Mouse (Mus musculus) adrenal gland, postnatal 36 days (tissue): ENCODE data around the gene Tarbp1. TPM values are rescaled to one million over a fixed set of nuclear protein-coding genes. Genes with fewer than 3 reads are reported as not detected.
A peak's percentile ranks its signal among the peaks of the same experiment; 100 is the strongest.
"Not testable (repeated sequence)": the region's sequence is repeated elsewhere in the genome, so short reads cannot be mapped to it uniquely, and the experiment has no call there.

Experiments used
- DNase-seq, 2 experiments: peaks; one replicate each; pipeline ENCODE4 v3.0.0; 2021; ENCODE audit warnings: mixed read lengths in 1 of 2
- total RNA-seq, 2 experiments: library from RNA; stranded (reverse); gene quantifications; 2 replicates each; pipeline ENCODE4 v1.2.3; 2021

Tarbp1 gene
- total RNA-seq, 2 experiments from 2014 or later, result 6.4 to 7.1 TPM

DNA sequence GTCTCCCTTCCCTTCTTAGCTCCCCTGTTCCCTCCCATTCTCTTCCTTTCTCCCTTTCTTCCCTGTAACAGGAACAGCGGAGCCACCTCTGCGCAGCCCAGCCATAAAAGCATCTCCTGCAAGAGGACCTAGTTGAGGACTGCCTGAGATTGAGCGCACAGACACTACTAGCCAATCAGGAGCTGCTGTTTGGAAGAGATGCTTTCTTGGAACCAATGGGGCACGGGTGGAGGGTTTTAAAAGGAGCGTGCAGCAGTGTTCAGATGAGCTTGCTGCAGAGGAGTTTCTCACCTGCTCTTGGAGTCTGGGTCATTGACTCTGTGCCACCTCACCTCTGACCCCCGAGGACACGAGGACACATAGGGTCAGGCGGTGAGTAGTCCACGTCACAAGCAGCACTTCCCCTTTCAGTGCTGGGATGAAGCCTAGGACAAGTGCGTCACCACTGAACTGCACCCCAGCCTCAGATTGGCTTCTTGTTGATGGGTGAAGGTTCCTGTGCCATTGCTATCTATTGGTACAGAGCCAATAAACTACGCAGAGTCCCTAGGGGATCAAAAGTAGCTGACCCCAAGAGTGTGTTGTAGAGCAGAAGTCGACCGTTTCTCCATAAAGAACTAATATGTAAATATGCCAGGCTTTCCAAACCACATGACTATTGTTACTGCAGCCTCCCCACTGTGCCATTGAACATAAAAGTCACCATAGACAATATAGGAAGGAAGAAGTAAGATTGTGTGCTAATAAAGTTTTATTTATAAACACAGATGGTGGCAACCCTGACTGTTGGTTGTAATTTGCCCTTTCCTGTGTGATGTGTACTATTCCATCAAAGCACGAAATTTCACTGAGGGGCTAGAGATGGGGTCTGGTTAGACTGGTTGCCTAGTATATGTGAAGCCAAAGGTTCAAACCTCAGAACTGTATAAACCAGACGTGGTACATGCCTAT is 19.6 kb upstream of the Tarbp1 start:
- no peak for DNase-seq

DNA sequence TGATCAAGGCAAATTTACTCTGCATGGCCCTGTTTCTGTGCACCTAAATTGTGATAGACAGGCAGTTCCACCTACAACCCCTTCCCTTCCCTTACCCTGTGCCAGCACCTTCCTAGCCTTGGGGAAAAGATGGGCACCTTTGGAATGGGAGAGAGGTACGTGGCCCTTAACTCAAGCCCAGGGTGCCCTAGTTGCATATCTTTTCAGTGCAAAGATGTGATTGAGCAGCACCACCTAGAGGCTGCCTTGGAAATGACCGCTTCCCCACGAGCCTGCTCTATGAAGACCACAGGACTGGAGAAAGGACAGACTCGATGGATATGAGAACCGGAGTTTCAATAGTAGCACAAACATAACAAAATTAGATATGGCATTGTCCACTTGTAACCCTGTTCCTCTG is 8.1 kb upstream of the Tarbp1 start:
- peak; percentile 79 to 84 for DNase-seq

DNA sequence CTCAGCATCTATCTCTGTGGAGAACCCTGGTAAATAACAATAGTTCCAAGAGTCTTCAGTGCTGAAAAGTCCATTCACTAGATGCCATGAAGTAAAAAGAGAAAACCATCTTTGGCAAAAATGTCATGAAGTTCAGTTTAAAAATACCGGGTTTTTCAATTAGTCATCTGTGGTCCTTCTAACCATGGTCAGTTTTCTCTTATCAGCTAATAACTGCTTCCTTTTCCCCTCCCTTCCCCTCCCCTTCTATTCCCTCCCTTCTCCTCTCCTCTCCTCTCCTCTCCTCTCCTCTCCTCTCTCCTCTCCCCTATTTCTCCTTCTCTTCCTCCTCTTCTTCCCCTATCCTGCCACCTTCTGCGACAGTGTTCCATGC is 7.5 kb upstream of the Tarbp1 start:
- no peak for DNase-seq

DNA sequence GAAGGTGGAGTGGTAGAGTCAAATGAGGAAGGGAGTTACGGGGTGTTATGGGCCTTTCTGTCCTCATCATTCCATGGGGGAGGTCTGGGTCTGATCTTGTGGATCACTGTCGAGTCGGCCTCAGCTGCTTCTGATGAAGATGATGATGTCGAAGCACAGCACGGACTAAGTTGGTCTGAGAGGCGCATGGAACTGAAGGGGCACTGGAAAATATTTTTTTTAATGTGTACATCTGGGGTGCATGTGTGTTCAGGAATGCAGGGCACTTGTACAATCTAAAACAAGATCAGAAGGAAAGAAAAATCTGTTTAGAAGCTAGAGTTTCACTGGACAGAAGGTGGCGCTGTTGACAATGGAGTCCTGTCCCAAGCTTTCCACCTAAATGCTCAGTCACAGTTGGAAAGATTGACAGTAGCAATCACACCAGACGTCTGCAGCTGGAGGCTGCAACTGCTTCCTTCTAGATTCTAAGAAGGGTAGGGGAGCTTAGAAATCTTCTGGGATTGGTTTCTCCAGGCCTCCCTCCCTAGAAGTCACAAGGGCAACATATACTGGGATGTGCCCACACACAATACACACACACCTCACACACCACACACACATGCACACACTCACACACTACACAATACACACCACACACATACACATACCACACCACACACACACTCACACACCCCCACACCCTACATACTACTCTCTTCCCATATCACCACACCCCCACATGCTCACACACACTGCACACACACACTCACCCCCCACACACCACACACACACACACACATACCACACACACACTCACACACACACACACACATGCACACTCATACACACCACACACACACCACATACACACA is 6.9 kb upstream of the Tarbp1 start:
- peak; percentile 51 to 72 for DNase-seq

DNA sequence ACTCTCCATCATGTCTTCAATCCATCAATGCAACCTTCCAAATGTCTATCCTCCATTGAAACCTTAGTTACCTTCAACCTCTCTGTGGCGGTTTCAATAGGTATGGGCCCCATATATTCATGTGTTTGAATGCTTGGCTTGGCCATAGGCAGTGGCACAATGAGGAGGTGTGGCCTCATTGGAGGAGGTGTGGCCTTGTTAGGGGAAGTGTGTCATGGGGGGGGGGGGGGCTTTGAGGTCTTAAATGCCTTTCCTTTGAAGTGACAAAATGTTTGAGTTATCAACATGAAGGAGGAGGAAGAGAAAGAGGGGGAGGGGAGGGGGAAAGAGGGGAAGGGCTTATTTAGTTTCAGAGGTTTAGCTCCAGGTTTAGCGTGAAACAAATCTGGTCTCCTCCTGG is 5.5 kb upstream of the Tarbp1 start:
- no peak for DNase-seq

DNA sequence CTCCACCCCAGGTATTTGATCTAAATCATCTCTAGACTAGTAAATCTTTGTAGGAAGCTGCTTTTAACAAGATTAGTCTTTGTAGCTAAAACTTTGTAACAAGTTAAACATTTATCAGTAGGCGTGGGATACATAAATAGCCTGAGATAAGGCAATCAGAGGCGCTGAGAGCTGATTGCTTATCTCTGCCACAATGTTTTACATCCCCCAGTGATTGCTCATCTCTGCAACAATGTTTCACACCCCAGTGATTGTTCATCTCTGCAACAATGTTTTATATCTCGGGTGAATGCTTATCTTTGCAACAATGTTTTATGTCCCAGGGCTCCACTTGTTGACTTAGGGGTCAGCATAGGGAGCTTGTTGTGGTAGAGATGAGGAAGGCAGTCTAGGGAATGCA is 3.8 kb upstream of the Tarbp1 start:
- no peak for DNase-seq

DNA sequence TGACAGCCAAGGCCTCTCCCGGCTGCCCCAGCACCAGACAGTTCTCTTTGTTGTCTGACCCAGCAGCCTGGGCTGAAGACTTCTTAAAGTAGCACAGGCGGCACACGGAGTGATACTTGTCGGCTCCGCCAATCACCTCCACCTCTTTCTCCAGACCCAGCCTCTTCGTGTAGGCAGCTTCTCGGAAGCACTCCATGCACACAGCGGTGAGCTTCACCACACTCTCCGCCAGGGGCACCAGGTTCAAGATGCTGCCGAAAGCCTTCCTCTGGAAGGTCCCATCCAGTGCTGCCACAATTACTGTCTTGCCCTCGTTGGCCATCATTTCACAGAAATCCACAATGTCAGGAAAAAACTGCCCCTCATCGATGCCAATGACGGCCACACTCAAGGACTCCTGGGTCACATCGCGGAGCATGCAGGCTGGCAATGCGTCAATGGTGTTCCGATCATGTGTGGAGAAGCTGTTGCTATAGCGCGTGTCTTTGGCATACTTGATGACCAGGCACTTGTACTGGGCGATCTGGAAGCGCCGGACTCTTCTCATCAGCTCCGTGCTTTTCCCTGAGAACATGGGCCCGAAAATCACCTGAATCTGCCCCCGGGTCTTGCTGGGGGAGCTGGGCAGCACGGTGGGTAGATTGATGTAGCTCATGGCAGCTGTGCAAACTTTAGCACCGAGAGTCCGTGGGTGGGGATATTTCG is 1.4 kb upstream of the Tarbp1 start:
- DNase-seq, result not testable (repeated sequence)

DNA sequence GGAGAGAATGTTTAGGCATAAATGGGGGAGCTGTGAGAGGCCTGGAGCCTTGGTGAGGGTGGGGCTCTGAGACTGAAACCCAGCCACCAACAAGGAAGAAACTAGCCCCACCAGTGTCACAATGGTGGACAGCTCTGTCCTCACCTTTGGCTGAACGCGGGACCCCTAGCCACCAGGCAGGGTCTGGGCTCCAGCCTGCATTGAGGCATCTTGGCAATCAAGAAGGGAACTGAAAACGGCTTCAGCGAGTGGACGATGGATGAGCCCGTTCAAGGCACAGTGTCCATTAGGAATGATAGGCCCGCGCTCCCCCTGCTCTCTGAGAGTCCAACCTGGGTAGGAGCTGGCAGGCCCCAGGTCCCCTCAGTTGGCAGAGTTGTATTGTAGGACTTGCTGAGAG is 873 bp upstream of the Tarbp1 start:
- not testable (repeated sequence) for DNase-seq

DNA sequence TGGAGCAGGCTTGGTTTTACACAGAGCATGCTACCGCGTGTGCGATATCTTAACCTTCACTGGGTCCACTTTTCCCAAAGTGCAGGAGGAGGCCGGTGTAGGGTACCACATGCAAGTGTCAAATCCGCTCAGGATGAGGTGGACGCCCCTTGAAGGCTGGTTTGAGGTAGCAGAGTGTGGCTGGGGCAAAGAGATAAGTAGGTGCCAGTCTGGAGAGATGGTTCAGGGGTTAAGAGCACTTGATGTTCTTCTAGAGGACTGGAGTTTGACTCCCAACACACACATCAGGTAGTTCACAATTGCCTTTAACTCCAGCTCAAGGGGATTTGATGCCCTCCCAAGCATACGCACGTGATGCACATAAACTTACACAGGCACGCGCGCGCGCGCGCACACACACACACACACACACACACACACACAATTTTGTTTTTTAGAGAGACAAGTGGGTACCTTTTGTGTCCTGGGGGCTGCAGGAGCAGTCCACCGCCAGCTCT is 1.0 kb downstream of the Tarbp1 start:
- no peak for DNase-seq

DNA sequence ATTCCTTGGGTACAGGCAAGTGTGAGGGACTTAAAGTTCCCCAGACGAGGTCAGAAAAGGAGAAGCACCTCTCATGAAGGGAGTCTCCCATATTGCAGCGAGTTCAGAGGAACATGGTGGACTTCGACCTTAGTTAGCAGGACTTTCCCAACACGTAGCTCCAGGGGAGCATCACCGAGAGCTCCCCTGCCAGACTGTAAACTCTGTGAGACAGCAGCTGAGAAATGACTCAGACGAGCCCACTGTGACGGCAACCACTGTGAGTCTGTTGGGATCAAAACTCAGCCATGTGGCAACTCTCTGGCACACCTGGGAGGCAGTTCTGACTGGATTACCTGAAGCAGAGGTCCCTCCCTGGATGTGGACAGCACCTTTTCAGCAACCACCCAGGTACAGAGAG is 10.8 kb downstream of the Tarbp1 start:
- no peak for DNase-seq

DNA sequence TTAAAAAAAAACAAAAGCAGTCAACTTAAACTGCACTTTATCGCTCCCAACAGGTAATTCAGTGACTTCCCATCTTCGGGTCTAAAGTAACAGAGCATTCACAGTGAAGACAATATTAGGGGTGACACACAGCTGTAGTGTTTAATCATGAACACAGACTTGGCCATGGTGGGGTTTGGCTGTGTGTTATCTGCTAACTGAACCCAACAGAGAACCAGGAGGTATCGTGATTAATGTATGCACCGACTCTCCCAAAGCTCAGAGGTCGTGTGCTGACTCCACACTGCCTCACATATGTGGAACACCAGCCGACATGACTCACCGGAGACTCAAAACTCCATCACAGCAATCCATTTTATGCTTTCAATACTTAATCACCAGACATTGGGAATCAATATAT is 13.1 kb downstream of the Tarbp1 start:
- DNase-seq, result no peak

DNA sequence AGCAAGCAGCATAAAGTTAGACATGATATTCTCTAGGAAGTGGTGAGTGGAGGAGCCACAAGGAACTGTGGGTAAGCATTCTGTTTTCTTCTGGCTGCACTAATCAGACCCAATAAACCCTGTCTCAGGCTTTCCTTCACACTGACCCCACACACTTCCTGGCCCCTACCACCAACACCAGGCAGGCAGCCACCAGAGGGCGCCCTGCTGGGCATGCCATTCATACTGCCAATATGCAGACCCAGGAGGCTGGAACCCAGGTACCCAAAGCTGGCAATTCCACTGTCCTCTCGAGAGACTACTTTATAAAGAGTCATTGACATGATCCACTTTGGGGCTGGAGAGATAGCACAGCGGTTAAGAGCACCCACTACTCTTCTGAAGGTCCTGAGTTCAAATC is 14.6 kb downstream of the Tarbp1 start:
- DNase-seq, result peak; percentile 70 to 83

DNA sequence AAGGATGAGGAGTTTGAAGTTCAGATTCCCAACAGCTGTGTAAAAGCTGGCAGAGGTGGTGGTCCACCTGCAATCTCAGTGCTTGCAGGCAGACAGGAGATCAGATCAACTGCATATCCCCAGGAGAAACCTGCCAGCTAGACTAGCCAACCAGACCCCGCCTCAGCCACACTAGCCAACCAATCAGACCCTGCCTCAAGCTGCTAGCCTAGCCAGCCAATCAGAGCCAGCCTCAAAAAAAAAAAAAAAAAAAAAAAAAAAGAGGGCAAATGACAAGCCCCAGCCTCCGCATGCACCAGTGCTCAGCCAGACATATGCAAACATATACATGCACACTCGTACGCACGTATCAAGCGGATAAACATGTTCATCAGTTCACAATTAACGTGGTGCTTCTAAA is 19.5 kb downstream of the Tarbp1 start:
- DNase-seq, result no peak

DNA sequence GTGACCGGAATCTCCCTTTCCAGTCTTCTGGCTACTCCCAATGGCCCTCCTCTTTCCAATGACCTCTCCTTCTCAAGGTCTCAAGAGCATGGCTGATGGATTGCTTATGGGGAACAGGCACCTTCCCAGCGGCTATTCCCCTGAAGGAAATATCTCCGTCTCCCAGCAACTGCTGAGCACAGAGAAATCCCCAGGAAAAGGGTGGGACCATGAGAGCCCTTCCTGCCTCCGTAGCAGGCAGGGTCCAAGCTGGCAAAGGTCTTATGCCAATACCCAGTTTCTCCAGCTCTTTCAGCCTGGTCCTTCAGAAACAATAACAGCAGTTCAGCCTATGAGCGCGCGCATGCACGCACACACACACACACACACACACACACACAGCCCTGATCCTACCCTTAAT is 23.7 kb downstream of the Tarbp1 start:
- peak; percentile 12 to 20 for DNase-seq

DNA sequence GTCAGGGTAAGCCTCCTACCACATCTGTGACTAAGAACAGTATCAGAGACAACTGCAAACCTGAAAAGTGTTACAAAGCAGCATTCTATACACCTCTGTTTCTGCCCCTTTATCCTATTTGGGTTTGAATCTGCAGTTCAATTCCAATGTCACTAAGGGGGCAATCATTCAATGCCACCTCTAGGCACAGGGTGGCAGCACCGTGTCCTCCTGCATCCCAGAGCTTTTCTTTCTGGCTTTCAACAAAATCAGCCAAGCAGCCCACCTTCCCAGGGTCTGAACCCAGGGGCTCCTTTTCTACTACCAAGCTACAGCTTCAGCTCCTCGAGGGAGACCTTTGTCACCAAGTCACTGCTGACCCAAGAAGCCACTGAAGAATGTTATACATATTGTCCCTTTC is 35.9 kb downstream of the Tarbp1 start:
- DNase-seq, result no peak

DNA sequence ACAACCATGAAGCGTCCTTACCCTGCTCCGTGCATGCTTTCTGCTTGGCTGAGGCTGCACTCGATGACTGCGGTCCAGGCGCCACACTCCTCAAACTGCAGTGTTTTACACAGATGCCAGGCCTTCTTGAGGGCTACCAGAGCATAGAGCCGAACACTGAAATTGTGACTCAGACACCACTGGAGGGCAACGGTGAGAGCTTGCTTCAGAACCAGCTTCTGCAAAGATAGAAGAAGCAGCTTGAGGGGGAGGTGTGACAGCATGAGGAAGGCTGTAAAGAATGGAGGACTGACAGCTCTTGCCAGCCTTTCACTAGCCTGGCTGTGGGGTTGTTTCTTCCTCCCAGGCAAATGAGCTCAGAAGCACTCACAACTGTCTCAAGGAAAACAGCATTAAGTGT is 41.0 kb downstream of the Tarbp1 start:
- DNase-seq, result no peak

DNA sequence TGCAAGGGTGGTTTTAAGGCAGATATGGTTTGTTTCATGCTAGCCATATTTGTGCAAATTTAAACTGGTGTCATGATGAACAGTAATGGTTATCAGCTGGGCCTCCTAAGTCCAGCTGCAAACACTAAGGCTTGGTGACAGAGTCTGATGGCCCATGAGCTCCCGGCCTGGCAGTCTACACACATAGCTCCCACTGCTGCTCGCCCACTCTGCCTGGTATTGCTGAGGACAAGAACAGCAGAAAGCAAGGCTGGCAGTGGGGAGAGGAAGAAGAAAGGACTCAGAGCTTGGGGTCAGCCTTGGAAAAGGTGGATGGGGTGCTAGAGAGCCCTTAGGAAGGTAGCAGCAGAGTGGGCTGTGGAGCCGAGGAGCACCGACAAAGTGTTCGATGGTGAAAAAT is 45.2 kb downstream of the Tarbp1 start:
- no peak for DNase-seq

DNA sequence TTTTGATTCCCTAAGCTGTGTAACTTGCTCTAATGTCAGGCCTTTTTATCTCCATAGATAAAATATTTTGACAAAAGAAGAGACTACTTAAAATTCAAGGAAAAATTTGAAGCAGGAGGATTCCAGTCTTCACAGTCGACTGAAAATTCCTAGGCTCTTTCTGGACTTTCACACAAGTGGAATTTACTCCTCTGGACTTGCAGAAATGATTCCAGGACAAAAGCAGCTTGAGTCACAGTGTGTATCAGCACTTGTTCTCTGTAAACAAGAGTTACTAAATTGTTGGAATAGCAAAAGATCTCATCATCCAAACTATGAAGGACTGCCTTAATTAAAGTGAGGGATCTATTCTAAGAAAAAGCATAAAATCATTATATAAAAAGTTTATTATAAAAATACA is 49.9 kb downstream of the Tarbp1 start:
- DNase-seq, result no peak

DNA sequence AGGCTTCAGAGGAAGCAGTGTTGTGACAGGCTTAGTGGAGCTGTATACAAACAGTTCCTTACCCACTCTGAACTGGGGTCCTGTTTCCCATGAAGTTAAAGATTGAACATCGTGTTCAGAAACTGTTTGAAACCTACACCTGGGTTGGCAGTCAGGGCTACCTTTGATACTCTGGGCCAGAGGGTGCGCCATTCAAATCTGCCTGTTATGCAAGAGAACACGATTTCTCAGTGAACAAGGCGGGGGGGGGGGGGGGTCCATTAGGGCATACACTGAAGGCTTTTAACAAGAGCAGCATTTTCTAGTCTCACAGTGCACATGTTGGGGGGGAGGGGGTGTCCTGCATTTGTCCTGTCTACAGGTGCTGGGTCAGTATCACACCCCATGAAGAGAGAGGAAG is 50.7 kb downstream of the Tarbp1 start:
- no peak for DNase-seq

DNA sequence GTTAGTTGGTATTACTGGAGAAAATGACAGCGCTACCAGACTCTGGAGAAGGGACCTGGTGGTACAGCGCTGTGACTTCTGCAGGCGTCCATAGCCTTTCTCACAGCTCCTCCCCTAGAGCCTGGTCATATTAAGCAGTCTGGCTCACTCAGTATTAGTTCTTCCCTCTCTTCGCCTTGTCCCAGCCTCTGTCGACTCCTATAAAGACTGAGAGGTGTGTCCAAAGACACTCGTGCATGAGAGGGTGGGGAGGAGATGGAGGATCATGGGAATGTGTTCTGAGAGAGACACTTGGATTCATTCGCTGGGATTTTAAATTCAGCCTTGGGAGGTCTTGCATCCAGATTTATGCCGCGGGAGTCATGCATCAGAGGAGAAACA is 52.0 kb downstream of the Tarbp1 start:
- DNase-seq, result peak in 1 of 2 experiments; percentile 44

DNA sequence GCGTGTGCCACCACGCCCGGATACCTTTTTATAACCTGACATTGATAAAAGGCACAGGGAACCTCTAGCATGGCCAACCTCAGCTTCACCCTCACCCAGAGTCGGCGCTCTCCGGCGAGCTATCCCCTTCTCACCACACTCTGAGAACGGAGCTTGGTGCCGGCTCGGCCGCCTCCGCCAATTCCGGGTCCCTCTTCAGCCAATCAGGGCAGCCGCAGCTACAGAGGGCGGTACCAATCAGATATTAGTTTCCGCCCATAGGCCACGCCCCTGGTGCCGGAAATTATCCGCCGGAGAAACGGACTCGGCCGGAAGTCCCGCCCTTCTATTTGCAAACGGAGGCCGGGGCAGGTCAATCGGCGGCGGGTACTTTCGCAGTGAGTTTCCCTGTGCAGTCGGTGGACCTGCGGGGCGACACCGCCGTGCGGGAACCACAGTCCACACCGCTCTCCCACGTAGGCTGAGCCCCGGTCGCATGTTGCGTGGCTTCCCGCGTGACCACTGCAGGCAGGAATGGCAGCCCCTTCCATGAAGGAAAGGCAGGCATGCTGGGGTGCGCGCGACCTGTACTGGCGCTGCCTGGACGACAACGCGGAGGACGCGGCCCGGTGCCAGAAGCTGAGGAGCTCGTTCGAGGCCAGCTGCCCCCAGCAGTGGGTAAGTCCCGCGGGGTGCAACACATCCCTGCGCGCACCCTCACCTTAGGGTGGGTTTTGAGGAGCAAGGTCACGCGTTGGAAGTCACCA is 52.5 kb downstream of the Tarbp1 start, which contains the start of gene Coa6:
TSS of gene Coa6 (plus strand) at position 342 of the 746 bp plus-strand sequence.
- DNase-seq, result peak; percentile 98 to 99

DNA sequence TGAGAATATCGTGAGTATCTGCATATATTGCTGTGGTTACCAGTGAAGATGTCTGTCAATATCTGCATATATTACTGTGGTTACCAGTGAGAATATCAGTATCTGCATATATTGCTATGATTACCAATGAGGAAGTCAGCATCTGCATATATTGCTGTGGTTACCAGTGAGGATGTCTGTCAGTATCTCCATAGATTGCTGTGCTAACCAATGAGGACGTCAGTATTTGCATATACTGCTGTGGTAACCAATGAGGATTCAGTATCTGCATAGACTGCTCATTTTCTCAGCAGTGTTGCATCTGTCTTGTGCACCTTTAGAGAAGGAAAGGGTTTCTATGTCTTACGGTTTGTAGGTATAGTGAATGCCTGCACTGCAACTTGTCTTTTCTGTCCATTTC is 54.0 kb downstream of the Tarbp1 start:
- DNase-seq, result no peak
